In genomic region chr4:48491290-48491743, GRCm38 (mm10) we compare ENCODE assay signal across 9 mouse cellular contexts. TPM values are rescaled to one million over a fixed set of nuclear protein-coding genes. Genes with fewer than 3 reads are reported as not detected.
A peak's percentile ranks its signal among the peaks of the same experiment; 100 is the strongest.
DNase-seq lines count a peak whose midpoint lies in the region; ATAC-seq lines count a peak whose summit lies in the region.
"Had no signal": no experiment of that assay in that cellular context is flagged by ENCODE, and none has a peak within 500 bp of the region (broad histone marks: within the 10 kb centered on the region; RNA-seq: fewer than 3 reads in every experiment).

No protein-coding gene starts in this region.

- peak overlapping the region; percentile 49 for H3K4me2 ChIP-seq in kidney, embryonic 16.5 days (replicated peaks; ENCODE audit: low read depth, low read length)
- peak overlapping the region; percentile 54 for H3K4me2 ChIP-seq in embryonic facial prominence, embryonic 15.5 days (replicated peaks)
- peak overlapping the region; percentile 61 for H3K4me2 ChIP-seq in limb, embryonic 13.5 days (replicated peaks)
- peak overlapping the region; percentile 28; the same call in 1 of the 2 replicates for H3K4me2 ChIP-seq in neural tube, embryonic 14.5 days (ENCODE audit: low read depth, low read length)

- H3K4me3 ChIP-seq in kidney, embryonic 16.5 days (ENCODE audit: low read length), result peak overlapping the region; percentile 35
- peak overlapping the region; percentile 39 for H3K4me3 ChIP-seq in embryonic facial prominence, embryonic 15.5 days (replicated peaks)
- peak overlapping the region; percentile 36 for H3K4me3 ChIP-seq in limb, embryonic 13.5 days
- peak overlapping the region; percentile 18 for H3K4me3 ChIP-seq in neural tube, embryonic 14.5 days (ENCODE audit: low read depth, low read length)

- no peak for DNase-seq in kidney, adult 8-10 months
- no peak for DNase-seq in gastrocnemius, postnatal 36 days
- DNase-seq in left cerebral cortex, postnatal 10 days (ENCODE audit: extremely low spot score in 1 of 2, low spot score in 2 of 2), result no peak

- no peak overlapping the region for H3K27ac ChIP-seq in kidney, embryonic 16.5 days (ENCODE audit: low read length)
- no peak overlapping the region for H3K27ac ChIP-seq in embryonic facial prominence, embryonic 15.5 days (replicated peaks)
- H3K27ac ChIP-seq in limb, embryonic 13.5 days, result no peak overlapping the region
- H3K27ac ChIP-seq in neural tube, embryonic 14.5 days (ENCODE audit: low read depth, low read length), result no peak overlapping the region

- peak overlapping the region; percentile 46 for H3K9ac ChIP-seq in kidney, embryonic 16.5 days (replicated peaks; ENCODE audit: low read length)
- H3K9ac ChIP-seq in embryonic facial prominence, embryonic 15.5 days, result no peak overlapping the region
- peak overlapping the region; percentile 57 for H3K9ac ChIP-seq in limb, embryonic 13.5 days
- no peak overlapping the region for H3K9ac ChIP-seq in neural tube, embryonic 14.5 days (replicated peaks; ENCODE audit: low read depth, low read length)

- H3K4me1 ChIP-seq in kidney, embryonic 16.5 days (ENCODE audit: insufficient read depth, low read length), result no peaks in the 10 kb centered on the region; the same call in 1 of the 2 replicates
- no peaks in the 10 kb centered on the region for H3K4me1 ChIP-seq in embryonic facial prominence, embryonic 15.5 days
- H3K4me1 ChIP-seq in limb, embryonic 13.5 days, result no peaks in the 10 kb centered on the region
- H3K4me1 ChIP-seq in neural tube, embryonic 14.5 days (ENCODE audit: control insufficient read depth, insufficient read depth, low read length), result no peaks in the 10 kb centered on the region

- no peaks in the 10 kb centered on the region for H3K27me3 ChIP-seq in kidney, embryonic 16.5 days (ENCODE audit: insufficient read depth, low read length)
- H3K27me3 ChIP-seq in embryonic facial prominence, embryonic 15.5 days, result no peaks in the 10 kb centered on the region
- H3K27me3 ChIP-seq in limb, embryonic 13.5 days, result no peaks in the 10 kb centered on the region
- H3K27me3 ChIP-seq in neural tube, embryonic 14.5 days (ENCODE audit: control insufficient read depth, insufficient read depth, low read length), result no peaks in the 10 kb centered on the region

- H3K9me3 ChIP-seq in kidney, embryonic 16.5 days (ENCODE audit: low read length), result no peaks in the 10 kb centered on the region
- H3K9me3 ChIP-seq in embryonic facial prominence, embryonic 15.5 days (replicated peaks), result no peaks in the 10 kb centered on the region
- H3K9me3 ChIP-seq in limb, embryonic 13.5 days, result no peaks in the 10 kb centered on the region
- H3K9me3 ChIP-seq in neural tube, embryonic 14.5 days (ENCODE audit: control insufficient read depth, low read length), result no peaks in the 10 kb centered on the region
- H3K9me3 ChIP-seq: G1E had no signal

- peak; percentile 89 for ATAC-seq in kidney, embryonic 16.5 days (ENCODE audit: low FRiP score, low TSS enrichment)
- no peak for ATAC-seq in embryonic facial prominence, embryonic 15.5 days (ENCODE audit: insufficient number of reproducible peaks, low FRiP score, low TSS enrichment, low read depth)
- no peak for ATAC-seq in limb, embryonic 13.5 days (ENCODE audit: low FRiP score, low read depth)
- ATAC-seq in neural tube, embryonic 14.5 days (ENCODE audit: low read depth), result peak; percentile 63; the same call in 1 of the 2 replicates
- ATAC-seq in megakaryocyte, adult 5-6 weeks (ENCODE audit: poor library complexity, severe bottlenecking), result no peak

- intact Hi-C loops in gastrocnemius, postnatal 36 days (cut with DNase I), result no loop called here
- intact Hi-C loops in left cerebral cortex, postnatal 10 days (cut with DNase I), result no loop called here

- H3K36me3 ChIP-seq in kidney, embryonic 16.5 days (ENCODE audit: insufficient read depth, low read length), result no peaks in the 10 kb centered on the region
- H3K36me3 ChIP-seq in embryonic facial prominence, embryonic 15.5 days, result no peaks in the 10 kb centered on the region
- H3K36me3 ChIP-seq in limb, embryonic 13.5 days, result no peaks in the 10 kb centered on the region
- no peaks in the 10 kb centered on the region for H3K36me3 ChIP-seq in neural tube, embryonic 14.5 days (ENCODE audit: control insufficient read depth, insufficient read depth, low read length)
- H3K36me3 ChIP-seq: G1E had no signal

- 10% methylated on average over 14 of the region's 14 CpGs for WGBS in kidney, embryonic 16.5 days
- 6% methylated on average over 14 of the region's 14 CpGs for WGBS in embryonic facial prominence, embryonic 15.5 days
- WGBS in limb, embryonic 13.5 days, result 9% methylated on average over 14 of the region's 14 CpGs
- WGBS in neural tube, embryonic 14.5 days, result 9% methylated on average over 14 of the region's 14 CpGs

RNA-seq across cellular contexts. Expression of gene Tex10, which starts 18.1 kb away (rescaled TPM):
- 56.9 and 57.5 TPM in 2 replicates for polyA plus RNA-seq in kidney, embryonic 16.5 days (2015; fragmentation: Nextera tagmentation; extraction: Ambion mirVana)
- polyA plus RNA-seq in embryonic facial prominence, embryonic 15.5 days (2015; fragmentation: Nextera tagmentation; extraction: Ambion mirVana), result 50.2 and 51.0 TPM in 2 replicates
- polyA plus RNA-seq in limb, embryonic 13.5 days (2015; fragmentation: Nextera tagmentation; extraction: Ambion mirVana), result 52.1 and 58.1 TPM in 2 replicates
- 45.7 and 53.2 TPM in 2 replicates for polyA plus RNA-seq in neural tube, embryonic 14.5 days (2014; fragmentation: Nextera tagmentation; extraction: Ambion mirVana)
- total RNA-seq in gastrocnemius, postnatal 36 days (2021), result 10 to 100 TPM in 1 of 2 experiments, 1 to 10 TPM in 1; 9.1 to 12.8 TPM
- total RNA-seq in left cerebral cortex, postnatal 10 days (2021), result 10 to 100 TPM; 24.6 to 25.1 TPM
- total RNA-seq in megakaryocyte, adult 5-6 weeks (2015), result 40.7 and 51.8 TPM in 2 replicates
- total RNA-seq in megakaryocyte, adult 5-6 weeks (2017), result 37.1 and 37.2 TPM in 2 replicates

RNA-seq across cellular contexts. Expression of gene Msantd3, which starts 48.4 kb away (rescaled TPM):
- polyA plus RNA-seq in kidney, embryonic 16.5 days (2015; fragmentation: Nextera tagmentation; extraction: Ambion mirVana), result 28.8 and 29.5 TPM in 2 replicates
- 26.1 and 26.4 TPM in 2 replicates for polyA plus RNA-seq in embryonic facial prominence, embryonic 15.5 days (2015; fragmentation: Nextera tagmentation; extraction: Ambion mirVana)
- 27.6 and 30.1 TPM in 2 replicates for polyA plus RNA-seq in limb, embryonic 13.5 days (2015; fragmentation: Nextera tagmentation; extraction: Ambion mirVana)
- 23.8 and 27.0 TPM in 2 replicates for polyA plus RNA-seq in neural tube, embryonic 14.5 days (2014; fragmentation: Nextera tagmentation; extraction: Ambion mirVana)
- 10 to 100 TPM; 14.6 to 16.3 TPM for total RNA-seq in gastrocnemius, postnatal 36 days (2021)
- total RNA-seq in left cerebral cortex, postnatal 10 days (2021), result 10 to 100 TPM; 27.6 to 33.1 TPM
- total RNA-seq in megakaryocyte, adult 5-6 weeks (2015), result 22.9 and 31.8 TPM in 2 replicates
- total RNA-seq in megakaryocyte, adult 5-6 weeks (2017), result 32.1 and 37.4 TPM in 2 replicates
- polyA plus RNA-seq: G1E had no signal

Comparison
In these comparisons a context has a peak if more than half of its experiments do, and no peak if none do; other contexts are left out.
1. ATAC-seq: peak in kidney, embryonic 16.5 days (single experiment) and neural tube, embryonic 14.5 days (single experiment); none in embryonic facial prominence, embryonic 15.5 days (single experiment), limb, embryonic 13.5 days (single experiment) and megakaryocyte, adult 5-6 weeks (single experiment).
2. H3K9ac ChIP-seq: peak in kidney, embryonic 16.5 days (single experiment) and limb, embryonic 13.5 days (single experiment); none in embryonic facial prominence, embryonic 15.5 days (single experiment) and neural tube, embryonic 14.5 days (single experiment).
3. Peak in every context shown above with its lines, with median percentiles within 50 percentile points of each other: H3K4me2 ChIP-seq and H3K4me3 ChIP-seq.